Mouse (Mus musculus) cerebellum, adult 8-10 months (tissue): ENCODE results near the gene Tial1.

Source experiments
- DNase-seq: peaks from one replicate; pipeline ENCODE4 v3.0.0; 2022

Gene Tial1

DNA sequence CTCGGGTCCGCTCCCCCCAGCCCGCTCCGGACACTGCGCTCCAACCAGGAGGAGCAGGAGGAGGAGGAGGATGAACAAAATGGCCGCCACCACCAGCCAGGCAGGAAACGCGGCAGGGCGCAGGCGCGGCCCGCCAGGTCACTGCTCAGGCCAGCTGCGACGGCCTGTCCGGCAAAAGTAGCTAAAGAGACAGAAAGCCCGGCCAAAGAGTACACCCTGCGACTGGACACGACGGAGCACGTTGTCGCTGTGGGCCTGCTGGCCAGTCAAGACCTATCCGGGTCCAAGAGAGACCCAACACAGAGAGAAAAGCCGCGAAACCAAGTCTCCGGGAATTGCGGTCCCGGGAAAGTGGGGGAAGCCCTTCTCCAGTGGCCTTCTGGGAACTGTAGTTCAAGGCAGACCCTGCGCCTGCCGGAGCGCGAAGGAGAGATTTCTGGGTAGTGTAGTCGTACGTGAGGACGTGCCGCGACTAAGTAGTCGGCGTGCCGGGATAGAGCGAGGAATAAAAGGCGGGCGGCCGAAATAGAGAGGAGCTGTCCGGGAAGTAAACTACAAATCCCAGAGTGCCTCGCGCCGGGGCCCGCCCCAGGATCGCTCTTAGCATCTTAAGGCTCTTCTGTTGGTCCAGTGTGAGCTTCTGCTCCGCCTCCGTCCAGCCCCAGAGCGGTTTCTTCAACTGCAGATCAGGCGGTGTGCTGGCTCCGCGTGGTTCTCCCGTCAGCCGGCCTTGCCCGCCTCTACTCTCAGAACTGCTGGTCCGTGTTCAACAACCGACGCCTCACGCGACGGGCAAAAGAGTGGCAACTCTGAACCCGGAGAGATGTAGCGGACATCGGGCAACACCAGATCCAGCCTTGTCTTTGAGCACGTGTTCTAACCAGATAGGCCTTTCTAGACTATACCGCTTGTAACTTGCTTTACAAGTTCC lies at the start of gene Tial1:
TSS of gene Tial1 (minus strand) at position 433 of the 931 bp plus-strand sequence.
- DNase-seq = peak; percentile 98

DNA sequence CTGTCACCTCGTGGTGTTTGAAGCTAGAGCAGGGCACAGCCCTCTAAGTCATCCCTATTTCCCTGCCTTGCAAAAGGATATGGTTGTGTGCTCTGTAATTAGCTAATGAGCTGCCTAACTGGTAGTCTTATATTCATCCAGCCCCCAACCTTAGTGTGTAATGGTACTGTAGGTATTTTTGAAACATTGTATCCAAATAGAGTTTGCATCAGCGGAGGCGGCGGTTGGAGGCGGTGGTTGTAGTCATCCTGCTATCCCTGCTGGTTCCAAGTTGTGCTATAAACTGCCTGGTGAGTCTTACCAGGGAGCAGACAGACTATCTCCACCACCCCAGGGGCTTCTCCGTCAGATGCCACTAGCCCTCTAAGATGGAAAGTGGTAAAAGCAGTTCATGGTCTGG lies 42.6 kb upstream of the Tial1 start:
- no peak for DNase-seq

GRCm38 (mm10) chr7:128499801-128500200 lies 38.3 kb upstream of the Tial1 start:
- DNase-seq = no peak

DNA sequence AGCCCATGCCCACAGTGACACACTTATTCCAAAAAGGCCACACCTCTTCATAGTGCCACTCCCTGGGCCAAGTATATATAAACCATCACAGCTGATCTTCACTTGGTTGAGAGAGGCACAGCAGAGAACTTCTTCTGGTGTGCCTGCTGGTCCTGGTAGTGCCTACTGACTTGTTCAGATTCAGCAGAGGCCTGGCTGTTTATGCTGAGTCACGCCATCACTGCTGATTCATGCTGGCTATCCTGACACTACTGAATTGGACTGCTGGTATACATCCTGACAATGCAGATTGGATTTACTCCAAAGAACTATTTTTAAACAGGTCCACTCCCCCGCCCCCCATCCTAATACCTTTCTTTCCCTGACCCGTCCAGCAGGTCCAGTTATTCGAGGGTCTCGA lies 33.0 kb upstream of the Tial1 start:
- no peak for DNase-seq

GRCm38 (mm10) chr7:128488986-128489385 lies 27.5 kb upstream of the Tial1 start:
- DNase-seq = no peak

DNA sequence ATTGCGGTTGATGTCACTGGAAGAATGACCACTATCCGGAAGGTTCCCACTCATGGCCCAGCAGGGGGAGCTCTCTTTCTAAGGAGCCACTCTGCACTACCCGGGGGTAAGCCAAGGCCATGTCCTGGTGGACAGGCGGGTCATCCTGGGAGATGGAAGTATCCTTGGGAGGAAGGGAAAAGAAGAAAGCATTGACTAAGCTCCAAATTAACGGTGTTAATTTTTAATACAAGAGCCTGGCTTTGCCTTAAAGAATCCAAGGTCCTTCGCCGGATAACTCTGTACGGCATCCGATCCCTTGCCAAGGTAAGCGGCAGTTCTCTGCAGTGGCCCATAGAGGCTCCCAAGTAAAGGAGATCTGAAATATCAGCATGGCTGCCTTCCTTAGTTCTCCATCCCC lies 12.8 kb upstream of the Tial1 start:
- DNase-seq = peak; percentile 88

- peak; percentile 20 for DNase-seq
Measured at GRCm38 (mm10) chr7:128462406-128462805, 889 bp upstream of the Tial1 start.

DNA sequence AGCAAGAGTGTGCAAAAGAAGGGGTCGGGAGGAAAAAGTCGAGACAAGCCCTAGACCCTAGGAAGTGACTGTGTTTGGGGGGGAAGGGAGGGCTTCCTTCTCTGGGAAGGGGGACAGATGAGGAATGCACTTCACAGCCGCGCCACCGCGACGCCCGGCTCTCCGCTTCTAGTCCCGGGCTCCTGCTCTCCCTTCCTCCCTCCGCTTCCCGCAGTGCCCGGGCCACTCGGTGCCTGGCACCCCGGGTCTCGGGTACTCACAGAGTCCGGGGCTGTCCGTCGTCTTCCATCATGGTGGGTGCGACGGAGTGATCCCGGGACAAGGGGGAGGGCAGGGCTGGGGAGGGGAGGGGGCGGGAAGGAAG lies 670 bp downstream of the Tial1 start:
- no peak for DNase-seq

GRCm38 (mm10) chr7:128460131-128460864 lies 1.2 kb downstream of the Tial1 start:
- DNase-seq = peak; percentile 38

GRCm38 (mm10) chr7:128459791-128460130 lies 1.8 kb downstream of the Tial1 start:
- peak; percentile 21 for DNase-seq

DNA sequence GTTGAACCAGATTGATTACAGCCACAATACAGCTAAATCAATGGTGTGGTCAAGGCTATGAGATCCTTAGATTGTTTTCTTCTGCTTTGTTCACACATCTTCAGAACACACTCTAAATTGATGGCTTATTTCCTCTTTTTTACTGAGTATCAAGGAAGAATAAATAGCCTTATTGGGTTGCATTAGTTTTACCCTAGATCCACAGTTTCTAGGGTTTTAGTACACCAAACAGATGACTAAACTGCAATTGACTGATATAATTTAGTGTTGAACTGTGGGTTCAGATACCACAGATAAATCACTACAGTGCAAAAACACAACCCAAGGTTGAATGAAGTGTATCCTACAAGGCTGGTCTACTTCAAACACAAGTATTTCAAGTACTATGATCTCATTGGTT lies 3.5 kb downstream of the Tial1 start:
- no peak for DNase-seq

GRCm38 (mm10) chr7:128452731-128453130 lies 8.8 kb downstream of the Tial1 start:
- DNase-seq = no peak

- DNase-seq = no peak
Measured at GRCm38 (mm10) chr7:128440584-128440983, 20.9 kb downstream of the Tial1 start.

- no peak for DNase-seq
Measured at GRCm38 (mm10) chr7:128439251-128439650, 22.3 kb downstream of the Tial1 start.

DNA sequence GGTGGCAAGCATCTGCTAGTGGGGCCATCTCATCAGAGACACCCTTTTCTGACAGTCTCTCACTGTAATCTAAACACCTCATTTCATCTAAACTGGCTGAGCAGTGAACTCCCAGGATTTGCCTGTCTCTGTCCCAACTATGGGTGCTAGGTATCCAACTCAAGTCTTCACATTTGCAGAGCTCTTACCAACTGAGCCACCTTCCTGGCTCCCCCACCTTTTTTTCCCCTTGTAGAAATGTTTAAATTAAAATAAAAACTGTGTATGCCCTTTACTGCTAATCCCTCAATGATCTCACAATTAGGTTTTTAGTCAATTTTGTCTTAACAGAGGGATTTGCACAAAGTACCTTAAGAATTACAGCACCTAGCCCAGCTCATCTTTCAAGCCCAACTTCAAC lies 23.4 kb downstream of the Tial1 start:
- no peak for DNase-seq

DNA sequence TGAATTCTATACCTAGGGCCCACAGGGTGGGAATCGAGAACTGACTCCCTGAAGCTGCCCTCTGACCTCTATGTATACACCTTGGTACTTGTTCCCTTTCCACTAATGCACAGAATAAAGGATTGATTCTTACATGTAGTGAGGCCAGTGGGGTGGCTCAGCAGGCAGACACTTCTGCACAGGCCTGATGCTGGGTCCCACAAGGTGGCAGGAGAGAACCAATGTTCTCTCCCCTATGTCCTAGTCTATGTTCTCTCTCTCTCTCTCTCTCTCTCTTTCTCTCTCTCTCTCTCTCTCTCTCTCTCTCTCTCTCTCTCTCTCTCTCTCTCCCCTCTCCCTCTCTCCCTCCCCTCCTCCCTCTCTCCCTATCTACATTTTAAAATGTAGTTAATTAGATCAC lies 28.3 kb downstream of the Tial1 start:
- DNase-seq = no peak

GRCm38 (mm10) chr7:128432574-128432973 lies 28.9 kb downstream of the Tial1 start:
- DNase-seq = no peak

- no peak for DNase-seq
Measured at GRCm38 (mm10) chr7:128422491-128422890, 39.0 kb downstream of the Tial1 start.

- DNase-seq = no peak
Measured at GRCm38 (mm10) chr7:128421701-128422100, 39.8 kb downstream of the Tial1 start.

DNA sequence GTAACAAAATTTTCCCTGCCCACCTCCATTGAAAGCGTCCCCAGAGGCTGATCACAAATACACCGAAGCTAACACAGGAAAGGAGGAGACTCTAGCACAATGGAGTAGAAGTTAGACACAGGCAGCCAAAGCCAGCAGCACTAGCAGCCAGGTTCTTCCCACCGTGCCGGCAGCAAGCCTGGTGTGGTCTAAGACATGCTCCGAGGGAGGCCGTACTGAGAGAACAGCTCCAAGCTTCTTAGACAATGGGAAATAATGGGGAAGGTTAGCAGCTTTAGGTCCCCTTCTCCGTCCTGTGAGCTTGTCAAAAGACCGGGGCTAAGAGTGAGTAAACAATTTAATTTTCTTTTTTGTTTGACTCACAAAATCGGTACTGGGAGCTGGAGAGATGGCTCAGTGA lies 41.8 kb downstream of the Tial1 start:
- no peak for DNase-seq

- peak; percentile 21 for DNase-seq
Measured at GRCm38 (mm10) chr7:128417930-128418779, 43.4 kb downstream of the Tial1 start, which contains the start of gene Rgs10. TSS of gene Rgs10 (minus strand) at chr7:128418758.

DNA sequence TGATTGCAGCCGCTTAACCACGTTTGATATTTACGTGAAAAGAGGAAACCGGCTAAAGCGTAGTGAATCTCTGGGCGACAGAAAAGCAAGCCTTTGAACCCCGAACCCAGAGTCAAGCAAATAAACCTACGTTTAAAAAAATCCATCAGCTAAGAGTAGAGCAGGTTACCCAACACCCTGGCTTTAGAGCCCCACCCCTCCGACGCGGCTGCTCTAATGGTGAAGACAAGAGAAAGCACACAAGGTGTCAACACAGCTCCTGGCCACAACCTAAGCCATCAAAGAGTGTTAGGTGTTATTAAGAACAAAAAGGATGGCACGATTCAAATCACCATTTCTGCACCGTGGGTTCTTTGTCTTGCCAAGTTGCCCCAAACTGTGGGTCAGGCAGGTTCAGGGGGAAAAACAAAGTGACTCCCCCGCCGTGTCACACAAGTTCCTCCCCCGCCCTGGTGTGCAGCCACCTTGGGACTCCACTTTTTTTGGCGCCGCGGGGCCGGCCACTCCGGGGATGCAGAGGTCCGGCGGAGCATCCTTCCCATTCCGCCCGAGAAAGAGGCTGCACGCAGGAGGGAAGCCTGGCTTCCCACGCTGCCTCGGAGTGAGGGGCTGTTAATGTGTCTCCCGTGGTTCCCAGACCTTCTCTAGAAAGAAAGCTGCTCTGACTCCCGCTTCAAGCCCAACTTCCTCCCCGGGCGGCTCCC lies 44.1 kb downstream of the Tial1 start:
- DNase-seq = peak; percentile 5

GRCm38 (mm10) chr7:128416664-128417063 lies 44.9 kb downstream of the Tial1 start:
- DNase-seq = no peak
